Mouse (Mus musculus) MEL (cell line): ENCODE measurements around the gene S100a1. TPM values are rescaled to one million over a fixed set of nuclear protein-coding genes. Genes with fewer than 3 reads are reported as not detected.

Experiments
- DNase-seq: peaks from one replicate; pipeline ENCODE4 v3.0.0; 2011; ENCODE audit warnings: low read depth, low spot score
- H3K27ac ChIP-seq: 2 replicates; pipeline ENCODE4 v1.5.1; 2012; ENCODE audit warnings: low read depth, mild to moderate bottlenecking, control low read depth, low read length, moderate library complexity; ENCODE audit not compliant: control insufficient read depth
- H3K27me3 ChIP-seq, 2 experiments: fragments of 150-350 bp in 1 of 2; sonication (generic) in 1 of 2; 2 replicates each; pipeline ENCODE4 v1.6.1; 2012; ENCODE audit warnings: low read length in 2 of 2, mild to moderate bottlenecking in 2 of 2, improper control_type of control experiment in 1 of 2, moderate library complexity in 1 of 2; ENCODE audit not compliant: insufficient read depth in 2 of 2, control insufficient read depth in 1 of 2
- H3K36me3 ChIP-seq, 2 experiments: 2 replicates each; pipeline ENCODE4 v1.6.1; 2012 to 2014; ENCODE audit warnings: low read length in 2 of 2, improper control_type of control experiment in 1 of 2, inconsistent platforms in 1 of 2, mild to moderate bottlenecking in 1 of 2; ENCODE audit not compliant: insufficient read depth in 2 of 2, control insufficient read depth in 1 of 2
- H3K4me1 ChIP-seq, 2 experiments: fragments of 150-350 bp in 1 of 2; sonication (generic) in 1 of 2; 2 replicates each; pipeline ENCODE4 v1.6.1; 2012; ENCODE audit warnings: low read length in 2 of 2, improper control_type of control experiment in 1 of 2, mild to moderate bottlenecking in 1 of 2; ENCODE audit not compliant: insufficient read depth in 2 of 2, control insufficient read depth in 1 of 2
- H3K4me3 ChIP-seq, 2 experiments: fragments of 150-350 bp in 1 of 2; sonication (generic) in 1 of 2; 2 replicates each; pipeline ENCODE4 v1.5.1; 2012; ENCODE audit warnings: low read depth in 2 of 2, low read length in 2 of 2, mild to moderate bottlenecking in 2 of 2, moderate library complexity in 2 of 2, control low read depth in 1 of 2, improper control_type of control experiment in 1 of 2; ENCODE audit not compliant: control insufficient read depth in 1 of 2, insufficient read depth in 1 of 2
- H3K79me2 ChIP-seq: 2 replicates; pipeline ENCODE4 v1.6.1; 2012; ENCODE audit warnings: mild to moderate bottlenecking, low read length, moderate library complexity; ENCODE audit not compliant: control insufficient read depth, poor library complexity, insufficient read depth
- H3K9ac ChIP-seq: 2 replicates; pipeline ENCODE4 v1.6.1; 2012; ENCODE audit warnings: low read depth, mild to moderate bottlenecking, control low read depth, low read length, moderate library complexity; ENCODE audit not compliant: control insufficient read depth, poor library complexity, severe bottlenecking
- H3K9me3 ChIP-seq: fragments of 150-350 bp; sonication (generic); replicated peaks from 2 replicates; pipeline ENCODE4 v1.6.1; 2012; ENCODE audit warnings: mild to moderate bottlenecking, low read length, improper control_type of control experiment, moderate library complexity; ENCODE audit not compliant: insufficient read depth
- CHD1 ChIP-seq: IDR thresholded peaks from 2 replicates; pipeline ENCODE4 v1.6.1; 2012; ENCODE audit warnings: low read depth, mild to moderate bottlenecking, inconsistent platforms, low read length, improper control_type of control experiment
- CHD2 ChIP-seq: IDR thresholded peaks from 2 replicates; pipeline ENCODE4 v1.6.1; 2011; ENCODE audit warnings: low read length, improper control_type of control experiment
- CTCF ChIP-seq, 3 experiments: IDR thresholded peaks in 2 of 3; conservative IDR thresholded peaks in 1 of 3; 2 replicates each; pipeline ENCODE4 v1.5.1; 2011 to 2012; ENCODE audit warnings: low read length in 3 of 3, low read depth in 2 of 3, mild to moderate bottlenecking in 2 of 3, improper control_type of control experiment in 1 of 3, inconsistent platforms in 1 of 3, mixed read lengths in 1 of 3, moderate library complexity in 1 of 3; ENCODE audit not compliant: control insufficient read depth in 1 of 3, insufficient read depth in 1 of 3, poor library complexity in 1 of 3, severe bottlenecking in 1 of 3
- E2F4 ChIP-seq: IDR thresholded peaks from 2 replicates; pipeline ENCODE4 v1.6.1; 2011; ENCODE audit warnings: low read depth, low read length, improper control_type of control experiment, borderline replicate concordance
- ELF1 ChIP-seq: IDR thresholded peaks from 2 replicates; pipeline ENCODE4 v1.6.1; 2014; ENCODE audit warnings: low read depth, mild to moderate bottlenecking, inconsistent platforms, low read length, improper control_type of control experiment, moderate library complexity
- ETS1 ChIP-seq: IDR thresholded peaks from 2 replicates; pipeline ENCODE4 v1.6.1; 2012; ENCODE audit warnings: low read depth, mild to moderate bottlenecking, inconsistent platforms, low read length, improper control_type of control experiment, moderate library complexity
- GABPA ChIP-seq: IDR thresholded peaks from 2 replicates; pipeline ENCODE4 v1.6.1; 2012; ENCODE audit warnings: low read depth, mild to moderate bottlenecking, inconsistent platforms, low read length, improper control_type of control experiment, moderate library complexity
- HCFC1 ChIP-seq: IDR thresholded peaks from 2 replicates; pipeline ENCODE4 v1.6.1; 2012; ENCODE audit warnings: low read depth, mild to moderate bottlenecking, inconsistent platforms, low read length, improper control_type of control experiment, moderate library complexity
- JUND ChIP-seq: IDR thresholded peaks from 2 replicates; pipeline ENCODE4 v1.6.1; 2011; ENCODE audit warnings: low read depth, mild to moderate bottlenecking, improper control_type of control experiment, low read length
- KAT2A ChIP-seq: conservative IDR thresholded peaks from 2 replicates; pipeline ENCODE4 v1.6.1; 2012; ENCODE audit warnings: low read depth, low read length, improper control_type of control experiment, inconsistent platforms
- MAFK ChIP-seq: IDR thresholded peaks from 2 replicates; pipeline ENCODE4 v1.6.1; 2011; ENCODE audit warnings: low read depth, mild to moderate bottlenecking, low read length, improper control_type of control experiment, borderline replicate concordance
- MAZ ChIP-seq: IDR thresholded peaks from 2 replicates; pipeline ENCODE4 v1.6.1; 2012; ENCODE audit warnings: low read depth, mild to moderate bottlenecking, inconsistent platforms, low read length, improper control_type of control experiment
- MXI1 ChIP-seq: IDR thresholded peaks from 2 replicates; pipeline ENCODE4 v1.6.1; 2011; ENCODE audit warnings: mild to moderate bottlenecking, low read depth, low read length, improper control_type of control experiment
- MYB ChIP-seq: IDR thresholded peaks from 2 replicates; pipeline ENCODE4 v1.6.1; 2011; ENCODE audit warnings: mild to moderate bottlenecking, low read depth, low read length, improper control_type of control experiment
- MYC ChIP-seq: IDR thresholded peaks from 2 replicates; pipeline ENCODE4 v1.6.1; 2011; ENCODE audit warnings: low read depth, mild to moderate bottlenecking, low read length, improper control_type of control experiment, moderate library complexity
- NRF1 ChIP-seq: IDR thresholded peaks from 2 replicates; pipeline ENCODE4 v1.6.1; 2014; ENCODE audit warnings: low read depth, mild to moderate bottlenecking, inconsistent platforms, low read length, improper control_type of control experiment, moderate library complexity; ENCODE audit not compliant: poor library complexity, insufficient read depth, severe bottlenecking
- RAD21 ChIP-seq: IDR thresholded peaks from 2 replicates; pipeline ENCODE4 v1.6.1; 2011; ENCODE audit warnings: mild to moderate bottlenecking, low read depth, low read length, improper control_type of control experiment
- RCOR1 ChIP-seq: IDR thresholded peaks from 2 replicates; pipeline ENCODE4 v1.6.1; 2012; ENCODE audit warnings: low read depth, mild to moderate bottlenecking, inconsistent platforms, low read length, improper control_type of control experiment
- SIN3A ChIP-seq: IDR thresholded peaks from 2 replicates; pipeline ENCODE4 v1.6.1; 2012; ENCODE audit warnings: low read length, improper control_type of control experiment, inconsistent platforms
- TAL1 ChIP-seq: IDR thresholded peaks from 2 replicates; pipeline ENCODE4 v1.6.1; 2012; ENCODE audit warnings: mild to moderate bottlenecking, inconsistent platforms, low read length, moderate library complexity, mixed read lengths
- TBP ChIP-seq: IDR thresholded peaks from 2 replicates; pipeline ENCODE4 v1.8.0; 2011; ENCODE audit warnings: low read depth, low read length, improper control_type of control experiment
- UBTF ChIP-seq: IDR thresholded peaks from 2 replicates; pipeline ENCODE4 v1.6.1; 2012; ENCODE audit warnings: low read depth, mild to moderate bottlenecking, inconsistent platforms, low read length, improper control_type of control experiment, moderate library complexity, borderline replicate concordance; ENCODE audit not compliant: insufficient read depth
- USF1 ChIP-seq: IDR thresholded peaks from 2 replicates; pipeline ENCODE4 v1.6.1; 2014; ENCODE audit warnings: low read depth, mild to moderate bottlenecking, inconsistent platforms, low read length, improper control_type of control experiment, moderate library complexity
- USF2 ChIP-seq, 2 experiments: IDR thresholded peaks; 2 replicates each; pipeline ENCODE4 v1.6.1; 2011 to 2012; ENCODE audit warnings: improper control_type of control experiment in 2 of 2, low read length in 2 of 2, borderline replicate concordance in 1 of 2, inconsistent platforms in 1 of 2, low read depth in 1 of 2, mild to moderate bottlenecking in 1 of 2; ENCODE audit not compliant: insufficient read depth in 1 of 2
- polyA plus RNA-seq, 2 experiments: library from polyadenylated mRNA; stranded (reverse) in 1 of 2; unstranded in 1 of 2; fragments of >175 nt in 1 of 2; fragments of >200 nt in 1 of 2; gene quantifications; 2 replicates each; pipeline versions ENCODE4 v1.2.1 to v1.2.4; 2012; ENCODE audit warnings: low replicate concordance in 2 of 2, low read depth in 1 of 2; ENCODE audit not compliant: insufficient read length in 2 of 2, insufficient read depth in 1 of 2, missing spikeins in 1 of 2
- total RNA-seq: library from RNA; depleted of rRNA; stranded (reverse); fragments of 300-350 nt; gene quantifications from 2 replicates; pipeline ENCODE4 v1.2.3, GENCODE M21; 2012; rRNA removed

S100a1 gene
- total RNA-seq (8.7 and 14.4 TPM in 2 replicates), polyA plus RNA-seq (10 to 100 TPM in 1 of 2 experiments, not detected in 1; 22.2 TPM)

- no peaks in the 10 kb centered on the region for H3K9me3 ChIP-seq
- peaks cover 0 to 17% of the 10 kb centered on the region in 2 experiments; a peak in 3 of 4 replicates for H3K4me1 ChIP-seq
- TF ChIP-seq CTCF (IDR thresholded peaks at IDR 0.05 in 2 of 3, conservative IDR thresholded peaks at IDR 0.05 in 1 of 3; ENCODE audit: control insufficient read depth in 1 of 3, insufficient read depth in 1 of 3, low read depth in 2 of 3, low read length in 3 of 3, poor library complexity in 1 of 3, severe bottlenecking in 1 of 3) (peak in 2 of 3 experiments; percentile 9 to 29; a peak in 2 of 6 replicates), RCOR1 (no peak), MXI1 (no peak), NRF1 (no peak), TBP (no peak; the same call in 1 of the 2 replicates), ETS1 (no peak), ELF1 (0 out of 2 replicates have a peak, but pooled peaks have one; percentile 3), KAT2A (no peak), USF2 (IDR thresholded peaks at IDR 0.05; ENCODE audit: borderline replicate concordance in 1 of 2, insufficient read depth in 1 of 2, low read depth in 1 of 2, low read length in 2 of 2) (no peak), HCFC1 (no peak)
- H3K27me3 ChIP-seq: no peaks in the 10 kb centered on the region
- peak within 1 kb of the TSS; percentile 64 to 84 for H3K4me3 ChIP-seq
- H3K27ac ChIP-seq: no peak within 1 kb of the TSS; the same call in 1 of the 2 replicates
- H3K9ac ChIP-seq: peak within 1 kb of the TSS; percentile 70
- peaks cover 2% of the 10 kb centered on the region for H3K79me2 ChIP-seq
- peak; percentile 64 for DNase-seq
- H3K36me3 ChIP-seq: peaks cover 0 to 6% of the 10 kb centered on the region in 2 experiments; a peak in 2 of 4 replicates
Observed at GRCm38 (mm10) chr3:90513796-90514590, at the start of gene S100a1, which contains the start of gene S100a13. Gene S100a1 (minus strand): TSS chr3:90514392. Gene S100a13 (plus strand): TSS chr3:90514435.

GRCm38 (mm10) chr3:90560008-90560628, 45.9 kb upstream of the S100a1 start, which contains the start of gene S100a3:
Gene S100a3 (plus strand): TSS chr3:90560578.
- no peaks in the 10 kb centered on the region for H3K36me3 ChIP-seq
- no peak for DNase-seq
- no peak within 1 kb of the TSS for H3K9ac ChIP-seq
- H3K79me2 ChIP-seq: no peaks in the 10 kb centered on the region
- peaks cover 22 to 43% of the 10 kb centered on the region in 2 experiments for H3K27me3 ChIP-seq
- no peaks in the 10 kb centered on the region for H3K9me3 ChIP-seq
- TF ChIP-seq CHD2: no peak
- TF ChIP-seq UBTF: no peak
- no peak for TF ChIP-seq JUND
- no peak for TF ChIP-seq MAZ
- no peak for TF ChIP-seq GABPA
- TF ChIP-seq CTCF (IDR thresholded peaks at IDR 0.05 in 2 of 3, conservative IDR thresholded peaks at IDR 0.05 in 1 of 3; ENCODE audit: control insufficient read depth in 1 of 3, insufficient read depth in 1 of 3, low read depth in 2 of 3, low read length in 3 of 3, poor library complexity in 1 of 3, severe bottlenecking in 1 of 3): no peak
- TF ChIP-seq NRF1: no peak
- no peak for TF ChIP-seq KAT2A
- TF ChIP-seq MAFK: no peak
- no peak for TF ChIP-seq USF1
- TF ChIP-seq TAL1: no peak
- TF ChIP-seq MYC: no peak
- no peak for TF ChIP-seq RCOR1
- no peak for TF ChIP-seq CHD1
- TF ChIP-seq ETS1: no peak
- TF ChIP-seq USF2 (IDR thresholded peaks at IDR 0.05; ENCODE audit: borderline replicate concordance in 1 of 2, insufficient read depth in 1 of 2, low read depth in 1 of 2, low read length in 2 of 2): no peak
- TF ChIP-seq SIN3A: no peak
- TF ChIP-seq RAD21: no peak
- TF ChIP-seq MYB: no peak
- no peak for TF ChIP-seq E2F4
- H3K27ac ChIP-seq: no peak within 1 kb of the TSS
- H3K4me3 ChIP-seq: no peak within 1 kb of the TSS
- no peaks in the 10 kb centered on the region for H3K4me1 ChIP-seq
